Mouse (Mus musculus) forelimb bud, embryonic 11.5 days (tissue): ENCODE results near the gene Sspn.

Source experiments
- DNase-seq: peaks from one replicate; pipeline ENCODE4 v3.0.0-alpha.2; 2012; ENCODE audit warnings: low read depth, low spot score

The Sspn gene

DNA sequence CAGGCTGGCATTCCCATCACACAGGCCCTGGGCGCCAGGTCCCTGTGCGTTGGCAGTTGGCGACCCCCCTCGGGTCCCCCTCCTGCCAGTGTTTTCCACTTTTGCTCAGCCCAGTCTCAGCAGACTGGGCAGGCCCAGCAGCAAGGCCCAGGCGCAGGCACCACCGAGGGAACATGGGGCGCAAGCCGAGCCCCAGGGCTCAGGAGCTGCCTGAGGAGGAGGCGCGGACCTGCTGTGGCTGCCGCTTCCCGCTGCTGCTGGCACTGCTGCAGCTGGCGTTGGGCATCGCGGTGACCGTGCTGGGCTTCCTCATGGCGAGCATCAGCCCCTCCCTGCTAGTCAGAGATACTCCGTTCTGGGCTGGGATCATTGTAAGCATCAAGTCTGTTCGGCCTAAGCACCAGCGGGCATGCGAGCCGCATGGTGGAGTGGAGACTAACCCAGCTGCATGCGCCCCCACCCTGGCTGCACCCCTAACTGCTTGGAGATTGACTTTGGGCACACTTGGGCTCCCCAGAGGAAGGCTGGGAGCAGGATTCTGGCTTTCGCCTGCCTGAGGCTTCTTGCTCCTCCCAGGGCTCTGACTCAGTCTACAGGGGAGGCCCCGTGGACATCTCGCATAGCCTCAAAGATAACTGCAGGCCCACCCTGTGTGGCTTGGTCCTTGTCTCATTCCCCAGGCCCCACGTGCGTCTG is 2.7 kb downstream of the Sspn start:
- peak; percentile 62 for DNase-seq

DNA sequence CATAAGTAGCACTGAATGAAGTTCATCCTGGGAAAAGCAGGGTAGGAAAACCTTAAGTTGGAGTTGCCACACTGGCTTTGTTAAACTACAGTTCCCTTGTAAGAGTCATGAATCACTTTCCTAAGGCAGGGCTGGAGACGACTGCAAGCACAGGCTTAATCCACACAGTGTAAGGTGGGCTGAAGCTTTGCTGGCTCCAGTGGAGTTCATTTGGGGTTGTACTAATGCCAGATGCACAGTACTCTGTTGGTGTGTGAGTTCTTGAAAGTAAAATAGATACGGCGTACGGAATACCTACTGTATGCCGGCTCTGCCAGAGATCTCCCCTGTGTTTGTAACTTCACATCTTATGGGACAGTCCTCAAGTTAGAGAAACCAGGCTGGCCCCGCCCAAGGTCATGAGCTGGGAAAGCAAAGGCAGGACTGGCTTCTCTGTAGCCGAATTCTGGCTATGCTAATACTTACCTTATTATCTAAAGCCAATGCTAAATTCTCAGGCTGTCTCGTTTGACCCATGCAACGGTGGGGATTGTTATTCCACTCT is 3.3 kb downstream of the Sspn start:
- DNase-seq, result no peak

DNA sequence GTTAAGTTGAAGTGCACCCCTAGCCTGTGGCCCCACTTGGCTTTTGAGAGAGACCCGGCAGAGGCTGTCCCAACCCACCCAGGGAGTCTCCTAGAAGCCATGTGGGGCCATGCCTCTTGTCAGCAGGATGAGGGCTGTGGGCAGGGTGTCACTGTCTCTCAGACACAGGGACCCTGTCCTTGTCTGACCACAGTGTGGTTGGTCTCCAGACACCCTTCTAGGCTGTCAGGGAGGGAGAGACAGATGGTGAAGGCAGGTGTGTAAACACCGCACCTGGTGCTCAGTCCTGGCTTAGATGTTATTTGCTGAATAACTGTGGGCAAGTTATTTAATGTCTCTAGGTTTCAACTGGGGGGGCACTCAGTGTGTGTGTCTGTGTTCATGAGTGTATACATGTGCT is 4.5 kb downstream of the Sspn start:
- no peak for DNase-seq

DNA sequence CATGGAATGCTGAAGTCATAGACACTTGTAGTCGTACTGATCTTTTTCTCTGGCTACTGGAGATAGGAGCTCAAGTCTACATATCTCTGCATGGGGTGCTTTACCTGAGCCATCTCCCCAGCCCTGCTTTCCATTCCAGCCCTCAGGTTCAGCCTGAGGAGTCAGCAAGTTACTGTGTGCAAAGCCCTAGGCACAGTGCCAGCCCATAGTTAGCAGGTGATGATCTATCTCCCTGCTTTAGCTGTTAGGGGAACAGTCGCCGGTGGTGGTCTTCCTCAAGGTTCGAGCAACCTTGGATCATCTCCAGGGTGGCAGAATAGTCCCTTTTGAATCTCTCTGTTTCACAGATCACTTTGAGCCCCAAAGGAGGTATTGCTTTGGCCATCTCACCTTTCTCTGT is 5.1 kb downstream of the Sspn start:
- no peak for DNase-seq

- no peak for DNase-seq
Measured at GRCm38 (mm10) chr6:145940852-145941251, 9.4 kb downstream of the Sspn start.

DNA sequence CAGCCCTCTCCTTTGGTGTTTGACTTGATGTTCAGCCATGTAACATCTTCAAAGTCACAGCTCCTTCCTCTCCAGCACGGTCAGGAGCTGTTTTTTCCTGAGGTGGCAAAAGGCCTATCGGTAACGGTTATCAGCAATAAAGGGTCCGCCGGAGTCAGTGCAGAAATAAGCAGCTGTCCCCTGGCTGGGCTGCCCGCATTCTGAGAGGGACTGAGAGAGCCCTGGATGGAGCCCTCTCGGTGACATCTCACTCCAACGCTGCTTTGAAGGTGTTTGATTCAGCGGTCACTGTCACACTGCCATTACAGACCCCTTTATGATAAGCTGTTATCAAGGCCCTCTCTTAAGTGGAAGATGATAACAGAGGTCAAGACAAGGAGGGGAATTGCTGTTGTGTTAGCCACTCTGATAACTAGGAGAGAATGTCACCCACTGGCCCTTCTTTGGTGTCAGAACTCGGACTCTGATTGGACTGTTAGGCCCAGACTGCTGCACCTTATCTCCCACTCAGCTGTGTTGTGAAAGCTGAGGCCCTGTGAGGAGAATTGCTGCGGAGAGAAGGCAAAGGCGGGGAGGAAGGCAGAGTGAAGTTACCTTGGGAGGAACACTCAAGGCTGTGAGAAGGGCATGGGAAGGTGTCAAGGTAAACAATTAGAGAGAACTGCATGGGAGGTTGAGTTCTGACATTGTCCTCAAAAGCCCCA is 11.0 kb downstream of the Sspn start:
- DNase-seq, result no peak

DNA sequence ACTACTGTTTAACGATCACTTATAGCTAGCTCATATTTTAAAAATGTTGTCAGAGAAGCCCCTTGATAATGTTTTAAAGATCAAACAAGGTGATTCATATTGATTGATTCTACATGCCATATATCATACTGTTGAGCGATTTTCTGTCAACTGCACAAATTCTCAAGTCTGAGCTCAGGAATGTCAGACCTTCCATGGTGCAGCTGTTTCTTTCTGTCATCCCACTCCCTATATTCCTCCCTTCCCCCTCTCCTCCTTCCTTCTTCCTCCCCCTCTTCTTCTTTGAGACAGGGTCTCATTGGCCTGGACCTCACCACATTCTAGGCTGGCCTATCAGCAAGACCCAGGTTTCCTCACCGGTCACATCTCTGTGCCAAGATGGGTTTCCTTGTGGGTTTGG is 12.0 kb downstream of the Sspn start:
- DNase-seq, result peak; percentile 14

DNA sequence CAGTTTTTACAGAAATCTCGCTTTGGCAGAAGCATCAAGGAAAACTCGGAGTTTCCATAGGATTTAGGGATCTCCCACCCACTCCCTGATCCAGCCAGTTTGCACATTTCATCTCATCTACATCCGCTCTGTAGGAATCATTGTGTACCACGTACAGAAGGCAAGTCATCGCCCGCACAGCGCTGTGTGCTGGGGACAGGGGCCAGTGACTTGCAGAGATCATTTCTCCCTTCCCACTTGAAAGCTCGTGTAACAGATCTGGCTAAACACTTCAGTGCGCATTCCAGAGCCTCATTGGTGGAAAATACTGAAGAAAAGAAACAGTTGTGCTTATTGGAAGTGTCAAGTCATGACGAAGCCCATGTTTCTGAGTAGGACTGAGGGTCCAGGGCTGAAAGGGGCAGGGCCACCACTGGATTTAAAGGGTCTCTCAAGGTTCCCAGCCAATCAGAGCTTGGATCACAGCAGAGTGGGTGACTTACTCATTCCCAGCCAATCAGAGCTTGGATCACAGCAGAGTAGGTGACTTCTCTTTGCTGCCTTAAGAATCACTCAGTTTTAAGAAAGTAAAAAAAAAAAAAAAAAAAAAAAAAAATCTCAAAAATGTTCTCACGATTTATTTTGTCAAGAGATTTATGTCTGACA is 14.4 kb downstream of the Sspn start:
- no peak for DNase-seq

DNA sequence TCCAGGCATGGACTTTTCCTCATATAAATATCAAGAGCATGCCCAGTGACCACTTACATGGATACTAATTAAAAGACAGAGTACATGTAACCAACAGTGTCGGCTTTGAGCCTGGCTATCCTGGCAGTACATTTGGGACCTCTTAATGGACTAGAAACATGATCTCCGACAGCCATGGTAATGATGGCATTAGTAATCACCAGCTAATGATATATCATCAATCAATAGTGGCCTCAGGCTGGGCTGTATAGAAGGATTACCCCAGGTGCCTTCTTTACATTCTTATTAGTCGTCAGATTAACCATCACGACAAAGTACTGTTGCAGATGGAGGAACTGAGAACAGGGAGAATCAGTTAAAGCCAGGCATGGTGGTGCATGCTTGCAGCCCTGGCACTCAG is 17.6 kb downstream of the Sspn start:
- DNase-seq, result no peak

DNA sequence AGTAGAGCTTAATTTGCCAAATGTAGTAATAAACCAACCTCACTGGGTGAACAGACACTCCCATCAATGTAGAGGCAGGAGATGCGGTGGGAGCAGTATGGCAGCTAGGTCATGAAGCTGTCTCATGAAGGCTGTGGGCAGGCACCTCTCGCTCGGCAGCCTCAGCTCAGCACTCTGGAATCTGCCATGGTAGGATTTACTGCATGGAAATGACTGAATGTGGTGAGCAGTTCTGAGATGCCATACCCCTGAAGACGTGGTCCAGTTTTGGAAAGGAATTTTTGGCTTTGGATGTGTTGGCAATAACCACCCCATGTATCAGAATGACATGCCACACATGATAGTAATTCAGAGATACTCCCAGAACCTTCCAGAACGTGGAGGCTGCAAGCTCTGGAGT is 19.2 kb downstream of the Sspn start:
- no peak for DNase-seq

DNA sequence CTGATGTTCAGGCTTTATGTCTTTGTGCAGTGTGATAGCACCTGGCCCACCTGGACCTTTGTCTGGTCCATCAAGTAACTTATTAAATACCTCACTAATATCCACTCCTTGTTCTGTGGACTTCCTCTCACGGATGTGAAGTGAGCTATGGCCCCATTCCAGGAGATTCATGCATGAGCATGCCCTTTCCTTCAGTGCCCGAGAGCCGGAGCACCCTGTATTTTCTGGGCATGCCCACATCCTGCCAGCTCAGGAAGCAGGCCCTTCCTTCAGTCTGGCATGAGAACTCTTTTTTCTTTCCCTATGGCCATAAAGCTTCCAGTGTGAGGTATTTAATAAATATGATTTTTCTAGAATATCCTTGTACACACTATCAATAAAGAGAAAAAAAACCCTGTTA is 21.2 kb downstream of the Sspn start:
- DNase-seq, result no peak

DNA sequence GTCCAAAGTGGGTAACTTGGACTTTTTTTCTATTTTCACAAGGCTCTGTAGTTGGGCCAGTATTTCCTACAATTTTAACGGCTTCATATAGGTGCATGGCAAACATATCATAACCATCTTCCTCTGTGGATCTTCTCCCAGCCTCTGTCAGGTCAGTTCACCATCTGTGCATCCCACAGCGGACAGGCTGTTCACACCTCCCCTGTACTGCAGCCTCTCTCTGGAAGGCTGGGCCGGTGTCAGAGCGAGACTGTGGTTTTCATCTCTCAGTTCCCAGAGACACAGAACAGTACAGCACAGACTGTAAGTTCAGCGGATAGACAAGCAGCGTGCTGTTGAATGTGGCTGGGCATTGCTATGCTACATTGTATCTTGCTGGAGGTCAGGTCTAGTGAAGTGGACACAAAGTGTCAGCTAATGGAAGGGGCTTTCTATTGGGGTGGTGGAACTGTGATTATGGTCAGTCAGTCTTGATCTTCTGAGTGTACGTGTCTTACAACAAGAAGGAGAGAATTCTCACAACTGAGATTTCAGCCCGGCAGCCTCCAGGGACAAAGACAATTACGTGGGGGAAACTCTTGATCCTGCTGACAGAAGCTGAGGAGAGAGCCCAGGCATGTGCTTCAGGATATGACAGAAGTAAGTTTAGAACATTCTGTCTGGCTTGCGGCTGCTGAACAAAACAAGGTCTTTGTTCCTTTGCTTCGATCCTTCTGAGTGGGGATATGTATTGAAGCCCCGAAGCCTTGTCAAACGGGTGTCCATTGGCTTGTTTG is 21.9 kb downstream of the Sspn start:
- no peak for DNase-seq

GRCm38 (mm10) chr6:145957427-145957965 is 26.1 kb downstream of the Sspn start:
- DNase-seq, result no peak

DNA sequence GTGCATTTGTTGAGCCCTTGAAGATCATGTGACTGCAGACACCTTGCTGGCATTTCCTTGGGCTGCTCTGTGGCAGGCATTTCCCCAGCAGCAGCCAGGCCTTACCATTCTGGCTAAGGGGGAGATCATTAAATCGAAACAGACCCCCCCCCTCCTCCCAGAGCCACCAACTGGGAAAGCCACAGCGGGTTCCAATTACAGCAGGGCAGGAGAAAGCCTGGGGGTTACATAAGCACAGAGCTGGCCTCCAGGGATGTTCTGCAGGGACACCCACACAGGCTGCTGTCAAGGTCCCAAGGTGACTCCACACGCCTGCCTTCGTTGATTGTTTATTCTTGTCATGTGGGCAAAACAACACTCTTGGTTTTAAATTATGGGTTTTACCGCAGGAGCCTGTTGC is 26.6 kb downstream of the Sspn start:
- peak; percentile 59 for DNase-seq

DNA sequence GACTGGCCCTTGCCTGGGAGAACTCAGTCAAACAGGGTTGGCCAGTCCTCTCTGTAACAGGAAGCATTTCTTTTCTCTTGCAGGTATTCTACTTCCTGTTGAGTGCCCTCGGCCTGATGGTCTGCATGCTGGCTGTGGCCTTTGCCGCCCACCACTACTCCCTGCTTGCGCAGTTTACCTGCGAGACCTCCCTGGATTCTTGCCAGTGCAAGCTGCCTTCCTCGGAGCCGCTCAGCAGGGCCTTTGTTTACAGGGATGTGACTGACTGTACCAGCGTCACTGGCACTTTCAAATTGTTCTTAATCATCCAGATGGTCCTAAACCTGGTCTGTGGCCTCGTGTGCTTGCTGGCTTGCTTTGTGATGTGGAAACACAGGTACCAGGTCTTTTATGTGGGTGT is 29.6 kb downstream of the Sspn start:
- no peak for DNase-seq

DNA sequence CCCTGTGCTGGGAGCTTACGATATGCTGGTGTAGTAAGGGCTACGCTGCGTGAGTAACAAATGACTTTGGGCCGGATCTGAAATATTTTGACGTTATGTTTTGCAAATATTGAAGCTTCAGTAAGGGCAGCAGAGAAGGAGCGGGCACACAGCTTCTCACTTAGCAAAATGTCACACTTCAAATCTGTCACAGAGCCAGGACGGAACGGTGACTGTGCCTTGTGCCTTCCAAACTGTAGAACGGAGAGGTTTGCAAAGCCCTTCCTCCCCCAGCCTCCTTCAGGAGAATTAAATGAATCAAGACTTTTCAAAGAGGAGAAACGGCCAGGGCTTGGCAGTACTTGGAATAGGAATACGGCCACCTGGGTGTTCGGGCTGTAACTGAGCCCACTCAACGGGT is 32.5 kb downstream of the Sspn start:
- DNase-seq, result no peak

- no peak for DNase-seq
Measured at GRCm38 (mm10) chr6:145967693-145968092, 36.3 kb downstream of the Sspn start.

GRCm38 (mm10) chr6:145968301-145968818 is 36.9 kb downstream of the Sspn start:
- no peak for DNase-seq

GRCm38 (mm10) chr6:145968821-145969220 is 37.4 kb downstream of the Sspn start:
- no peak for DNase-seq

DNA sequence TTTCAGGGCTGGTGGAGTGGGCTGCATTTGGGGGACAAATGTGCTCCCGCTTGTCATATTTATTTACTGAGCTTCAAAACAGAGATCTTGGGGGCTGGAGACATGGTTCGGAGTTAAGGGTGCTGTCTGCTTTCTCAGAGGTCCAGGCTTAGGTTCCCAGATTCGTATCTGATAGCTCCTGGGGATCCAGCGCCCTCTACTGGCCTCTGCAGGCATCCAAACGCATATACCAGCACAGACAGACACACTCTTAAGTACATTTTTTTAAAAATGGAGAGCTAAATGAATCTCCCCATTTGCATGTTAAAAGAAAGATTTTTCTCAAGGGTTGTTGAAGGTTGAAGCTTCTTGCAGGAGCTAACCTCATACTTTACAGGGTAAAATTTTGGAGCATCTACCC is 38.1 kb downstream of the Sspn start:
- no peak for DNase-seq

DNA sequence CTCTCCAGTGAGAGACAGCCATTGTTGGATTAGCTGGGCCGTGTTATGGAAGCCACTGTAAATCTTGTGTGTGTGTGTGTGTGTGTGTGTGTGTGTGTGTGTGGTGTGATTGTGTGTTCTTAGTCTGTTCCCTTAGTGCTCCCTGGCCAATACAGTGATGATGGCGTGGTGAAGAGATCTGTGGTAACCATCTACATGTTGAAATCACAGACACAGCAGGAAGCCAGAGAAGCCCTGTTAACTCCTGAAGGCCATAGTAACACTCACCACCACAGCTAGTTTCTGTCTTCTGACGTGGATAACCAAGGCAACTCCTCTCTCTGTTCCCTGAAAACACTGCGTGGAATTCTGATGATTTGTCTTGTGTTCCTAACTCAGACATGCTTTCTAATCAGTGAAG is 40.7 kb downstream of the Sspn start:
- DNase-seq, result no peak
